Mouse (Mus musculus) thymus, adult 2 months (tissue): ENCODE measurements at regions not wholly inside any gene's neighbourhood (a gene's known extent, or its start where the extent isn't known, plus 50 kb on each side); places are given as distances from the start of the nearest gene placed in this dataset.

Experiments used
- DNase-seq: peaks from one replicate; pipeline ENCODE4 v3.0.0; 2021
- H3K27ac ChIP-seq: fragments of 200-500 bp; 2 replicates; pipeline ENCODE4 v1.5.1; 2012; ENCODE audit warnings: low read length, control low read depth; ENCODE audit not compliant: control insufficient read depth, insufficient read depth
- H3K27me3 ChIP-seq: fragments of 200-500 bp; 2 replicates; pipeline ENCODE4 v1.6.1; 2012; ENCODE audit warnings: mild to moderate bottlenecking, low read length, moderate library complexity, mixed read lengths; ENCODE audit not compliant: control insufficient read depth, insufficient read depth
- H3K36me3 ChIP-seq: fragments of 200-500 bp; 2 replicates; pipeline ENCODE4 v1.6.1; 2012; ENCODE audit warnings: mild to moderate bottlenecking, low read length, moderate library complexity; ENCODE audit not compliant: control insufficient read depth, insufficient read depth
- H3K4me1 ChIP-seq: fragments of 200-500 bp; replicated peaks from 2 replicates; pipeline ENCODE4 v1.6.1; 2012; ENCODE audit warnings: low read length; ENCODE audit not compliant: control insufficient read depth, insufficient read depth
- H3K4me3 ChIP-seq: fragments of 200-500 bp; 2 replicates; pipeline ENCODE4 v1.5.1; 2012; ENCODE audit warnings: mild to moderate bottlenecking, low read length, control low read depth, moderate library complexity; ENCODE audit not compliant: control insufficient read depth, insufficient read depth
- CTCF ChIP-seq: fragments of 200-500 bp; IDR thresholded peaks from 2 replicates; pipeline ENCODE4 v1.5.1; 2012; ENCODE audit warnings: mild to moderate bottlenecking, control low read depth, low read length, moderate library complexity, borderline replicate concordance; ENCODE audit not compliant: control insufficient read depth, poor library complexity, insufficient read depth; ENCODE audit errors: extremely low read depth
- POLR2A ChIP-seq: fragments of 200-500 bp; IDR thresholded peaks from 2 replicates; pipeline ENCODE4 v1.6.1; 2012; ENCODE audit warnings: mild to moderate bottlenecking, low read length, control low read depth, moderate library complexity; ENCODE audit not compliant: control insufficient read depth, poor library complexity, insufficient read depth; ENCODE audit errors: extremely low read depth
- WGBS: fragments of 180-500 bp; shearing (Covaris S2); methylation state at CpG from one replicate; pipeline ENCODE4 v1.1.7; 2018; 5-methylcytosine and 5-hydroxymethylcytosine counted together

DNA sequence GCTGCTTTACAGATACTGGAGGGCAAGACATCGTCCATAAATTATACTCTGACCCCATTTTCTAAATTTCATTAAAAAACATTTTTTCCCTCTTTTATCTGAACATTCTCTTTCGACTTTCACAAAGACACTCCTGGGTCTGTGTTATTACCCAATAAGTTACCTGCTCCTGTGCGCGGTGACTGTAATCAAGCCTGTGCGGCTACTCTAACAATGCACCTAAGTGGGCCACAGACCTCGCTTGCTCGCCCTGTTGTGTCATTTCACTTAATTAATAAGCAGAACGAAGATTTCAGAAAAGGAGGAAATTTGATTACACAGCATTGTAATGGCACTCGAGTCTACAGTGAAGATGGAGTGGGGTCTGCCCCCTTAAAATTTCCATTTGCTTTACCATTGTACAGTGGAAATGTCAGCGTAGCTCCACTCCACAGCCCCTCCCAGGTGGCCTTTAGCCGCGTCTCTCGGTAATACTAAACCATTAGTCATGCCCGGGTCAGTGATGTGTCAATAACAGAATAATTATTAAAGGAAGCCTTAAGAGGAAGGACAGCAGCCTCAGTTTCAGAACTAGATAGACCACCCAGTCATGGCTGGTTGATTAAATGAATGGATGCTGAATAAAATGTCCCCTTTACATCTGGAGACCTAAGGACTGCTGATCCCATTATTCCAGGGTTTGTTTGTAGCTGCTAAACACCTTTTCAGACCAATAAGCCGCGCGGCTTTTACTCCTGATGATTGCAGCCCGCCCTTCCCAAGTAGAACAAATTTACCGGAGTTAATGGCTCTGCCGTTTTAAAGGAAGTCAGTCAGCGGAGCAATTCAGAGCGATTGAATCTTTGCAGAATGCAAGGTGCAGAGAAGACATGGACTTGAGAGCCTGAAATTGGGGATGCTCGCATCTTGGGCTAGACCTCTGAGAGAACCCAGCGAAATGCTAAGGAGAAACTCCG, 194.5 kb upstream of the Creb1 start:
- WGBS, result 87% methylated on average over 25 of the region's 25 CpGs
- TF ChIP-seq CTCF (no peak), POLR2A (no peak)
- H3K4me3 ChIP-seq, result no peak overlapping the region
- no peak for DNase-seq
- H3K27ac ChIP-seq, result no peak overlapping the region
- H3K36me3 ChIP-seq, result no peaks in the 10 kb centered on the region
- H3K27me3 ChIP-seq, result no peaks in the 10 kb centered on the region
- H3K4me1 ChIP-seq, result peaks cover 5% of the 10 kb centered on the region

DNA sequence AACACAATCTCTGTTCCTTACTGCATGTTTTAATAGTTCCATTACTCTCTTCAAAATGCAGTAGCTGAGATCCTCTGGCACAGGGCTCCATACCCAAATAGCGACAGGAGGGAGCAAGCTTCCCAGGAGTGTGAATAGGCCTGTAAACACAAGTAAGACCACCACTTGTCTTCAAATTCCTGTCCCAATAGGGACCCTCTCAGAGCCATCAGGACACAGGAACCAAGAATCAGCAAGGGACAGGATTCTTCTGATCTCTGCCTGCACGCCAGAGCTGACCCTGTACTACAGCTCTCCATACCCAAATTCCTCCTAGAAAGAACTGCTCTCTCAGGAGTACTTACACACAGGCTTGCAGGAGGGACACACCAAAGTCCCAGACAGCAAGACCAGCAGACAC, 200.9 kb upstream of the Creb1 start:
- DNase-seq, result no peak
- Histone ChIP-seq H3K27ac (no peak overlapping the region), H3K27me3 (no peaks in the 10 kb centered on the region), H3K36me3 (no peaks in the 10 kb centered on the region), H3K4me1 (no peaks in the 10 kb centered on the region), H3K4me3 (no peak overlapping the region)
- 98% methylated on average over 2 of the region's 2 CpGs for WGBS
- no peak for TF ChIP-seq CTCF
- no peak for TF ChIP-seq POLR2A

DNA sequence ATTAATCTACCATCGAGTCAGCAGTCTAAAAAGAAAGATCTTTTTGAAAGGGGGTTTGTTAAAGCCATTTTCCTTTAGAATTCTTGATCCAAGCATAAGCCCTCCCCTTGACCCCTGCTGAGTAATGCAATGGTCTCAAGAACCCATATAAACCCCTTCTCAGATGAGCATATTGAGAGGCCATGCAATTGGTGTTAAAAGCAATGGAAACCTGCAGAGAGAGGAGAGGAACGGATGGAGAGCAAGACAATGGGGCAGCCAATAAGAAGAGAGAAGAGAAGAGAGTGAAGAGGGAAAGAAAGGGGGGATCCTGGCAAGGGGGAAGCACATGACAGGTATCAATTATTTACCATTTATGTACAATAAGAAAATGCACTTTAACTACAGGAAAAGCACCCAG, 201.7 kb upstream of the Creb1 start:
- H3K4me3 ChIP-seq, result no peak overlapping the region
- H3K27ac ChIP-seq, result no peak overlapping the region
- 97% methylated on average over 2 of the region's 2 CpGs for WGBS
- H3K36me3 ChIP-seq, result no peaks in the 10 kb centered on the region
- DNase-seq, result no peak
- no peaks in the 10 kb centered on the region for H3K4me1 ChIP-seq
- TF ChIP-seq CTCF (no peak), POLR2A (no peak)
- H3K27me3 ChIP-seq, result no peaks in the 10 kb centered on the region

DNA sequence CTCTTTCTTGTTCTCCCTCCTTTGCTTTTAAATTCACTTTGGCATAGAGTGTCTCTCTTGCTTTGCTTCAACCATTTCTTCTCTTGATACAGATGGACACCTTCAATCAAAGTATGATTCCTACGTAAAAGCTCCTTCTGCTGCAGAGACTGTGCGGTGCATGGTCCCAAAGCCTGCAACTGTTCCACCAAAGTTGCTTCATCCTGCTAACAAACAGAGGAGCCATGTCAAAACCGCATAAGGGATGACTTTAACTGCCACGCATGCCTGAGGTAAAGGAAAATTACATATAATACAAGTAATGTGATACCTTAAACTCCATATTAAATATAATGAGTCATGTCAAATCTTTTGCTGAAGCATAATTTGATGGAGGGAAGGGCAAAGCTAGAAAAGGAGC, 200.1 kb upstream of the Klf7 start:
- DNase-seq, result no peak
- WGBS, result 96% methylated on average over 4 of the region's 4 CpGs

DNA sequence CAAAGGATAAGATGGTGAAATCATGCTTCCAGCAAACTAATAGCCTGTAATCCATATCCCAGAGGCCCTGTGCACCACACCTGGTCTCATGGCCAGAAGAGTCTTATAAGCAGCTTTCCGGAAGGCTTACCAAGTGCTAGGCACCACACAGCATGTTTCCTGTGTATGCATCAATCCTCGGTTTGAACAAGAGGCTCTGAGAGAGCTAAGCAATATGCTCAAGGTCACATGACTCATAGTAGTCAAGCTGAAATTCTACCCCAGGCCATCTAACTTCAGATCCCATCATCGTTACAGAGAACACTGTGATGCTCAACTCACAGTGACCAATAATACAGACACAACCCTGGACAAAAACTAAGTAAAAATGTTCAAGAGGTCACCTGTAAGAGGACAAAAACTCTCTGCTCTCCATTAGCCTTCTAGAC, 197.1 kb upstream of the Klf7 start:
- DNase-seq, result no peak
- H3K27me3 ChIP-seq, result no peaks in the 10 kb centered on the region
- no peaks in the 10 kb centered on the region for H3K4me1 ChIP-seq
- TF ChIP-seq POLR2A (no peak), CTCF (no peak)
- WGBS, result 82% methylated on average over 3 of the region's 3 CpGs
- no peak overlapping the region for H3K4me3 ChIP-seq
- H3K27ac ChIP-seq, result no peak overlapping the region
- H3K36me3 ChIP-seq, result no peaks in the 10 kb centered on the region

More for the DNA sequence above, 200.1 kb upstream of the Klf7 start:
- no peaks in the 10 kb centered on the region for H3K36me3 ChIP-seq
- no peak overlapping the region for H3K27ac ChIP-seq
- TF ChIP-seq CTCF (no peak), POLR2A (no peak)
- H3K4me1 ChIP-seq, result no peaks in the 10 kb centered on the region
- no peak overlapping the region for H3K4me3 ChIP-seq
- H3K27me3 ChIP-seq, result no peaks in the 10 kb centered on the region

DNA sequence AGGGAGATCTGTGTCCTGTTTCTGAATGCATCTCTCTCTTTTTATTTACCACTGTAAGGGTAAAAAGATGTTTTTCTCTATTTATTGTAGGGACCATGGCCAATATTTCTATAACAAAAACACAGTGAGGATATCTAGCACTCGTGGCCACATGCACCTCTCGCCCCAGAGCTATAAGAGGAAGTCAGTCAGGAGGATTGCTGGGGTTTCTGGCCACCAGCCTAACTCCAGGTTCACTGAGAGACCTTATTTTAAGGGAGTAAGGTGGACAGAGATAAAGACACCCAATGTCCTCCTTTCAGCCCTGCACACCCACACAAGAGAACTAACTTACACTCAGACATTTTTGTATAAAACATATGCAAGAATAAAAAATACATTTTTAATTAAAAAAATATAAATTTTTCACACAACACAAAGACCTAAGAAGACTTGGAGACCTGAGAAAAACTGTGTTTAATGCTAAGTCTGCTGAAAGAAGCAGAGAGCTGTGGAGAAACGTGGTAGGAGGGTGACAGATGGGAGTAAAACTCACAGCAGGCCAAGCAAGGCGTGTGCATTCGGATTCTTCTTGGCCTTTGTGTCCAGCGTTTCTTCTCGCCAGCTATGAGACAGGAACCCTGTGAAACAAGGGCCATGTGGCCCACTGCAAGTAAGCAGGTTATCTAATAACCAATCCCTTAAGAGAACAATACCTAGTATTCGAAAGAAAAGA, 196.5 kb upstream of the Klf7 start:
- DNase-seq, result no peak
- no peak overlapping the region for H3K27ac ChIP-seq
- TF ChIP-seq POLR2A, result no peak
- TF ChIP-seq CTCF, result no peak
- no peaks in the 10 kb centered on the region for H3K36me3 ChIP-seq
- H3K4me1 ChIP-seq, result no peaks in the 10 kb centered on the region
- 79% methylated on average over 8 of the region's 8 CpGs for WGBS
- no peaks in the 10 kb centered on the region for H3K27me3 ChIP-seq
- H3K4me3 ChIP-seq, result no peak overlapping the region
